Mouse (Mus musculus) cortical plate, adult 2 months (tissue): ENCODE measurements around the gene Mgat5.

ENCODE experiments used
- CTCF ChIP-seq: fragments of 200-500 bp; IDR thresholded peaks from 2 replicates; pipeline ENCODE4 v1.5.1; 2011; ENCODE audit warnings: mild to moderate bottlenecking, control low read depth, low read length; ENCODE audit not compliant: insufficient read depth; ENCODE audit errors: extremely low read depth
- POLR2A ChIP-seq: fragments of 200-500 bp; IDR thresholded peaks from 2 replicates; pipeline ENCODE4 v1.6.1; 2011; ENCODE audit warnings: mild to moderate bottlenecking, low read length, control low read depth; ENCODE audit not compliant: insufficient read depth; ENCODE audit errors: extremely low read depth

GRCm38 (mm10) chr1:127531723-127532122 is 326.9 kb downstream of the Mgat5 start:
- TF ChIP-seq CTCF (no peak), POLR2A (no peak)
